Mouse (Mus musculus) CD4-positive helper T cell, adult 2 months (primary cell): ENCODE measurements around the gene D16Ertd472e.

Experiments
- DNase-seq: peaks from one replicate; pipeline ENCODE4 v3.0.0-alpha.2; 2012; ENCODE audit warnings: low read depth, missing footprints, low spot score

Gene D16Ertd472e

GRCm38 (mm10) chr16:78490779-78491178, 85.7 kb downstream of the D16Ertd472e start:
- peak; percentile 32 for DNase-seq
